Mouse (Mus musculus) MEL (cell line): ENCODE data around the gene Jmjd7.

Experiments used
- CHD1 ChIP-seq: IDR thresholded peaks from 2 replicates; pipeline ENCODE4 v1.6.1; 2012; ENCODE audit warnings: low read depth, mild to moderate bottlenecking, inconsistent platforms, low read length, improper control_type of control experiment
- CTCF ChIP-seq, 3 experiments: IDR thresholded peaks in 2 of 3; conservative IDR thresholded peaks in 1 of 3; 2 replicates each; pipeline ENCODE4 v1.5.1; 2011 to 2012; ENCODE audit warnings: low read length in 3 of 3, low read depth in 2 of 3, mild to moderate bottlenecking in 2 of 3, improper control_type of control experiment in 1 of 3, inconsistent platforms in 1 of 3, mixed read lengths in 1 of 3, moderate library complexity in 1 of 3; ENCODE audit not compliant: control insufficient read depth in 1 of 3, insufficient read depth in 1 of 3, poor library complexity in 1 of 3, severe bottlenecking in 1 of 3
- MAX ChIP-seq: IDR thresholded peaks from 2 replicates; pipeline ENCODE4 v1.6.1; 2011; ENCODE audit warnings: low read length, improper control_type of control experiment
- POLR2A ChIP-seq, 2 experiments: IDR thresholded peaks; 2 replicates each; pipeline ENCODE4 v1.6.1; 2011 to 2012; ENCODE audit warnings: low read length in 2 of 2, mild to moderate bottlenecking in 2 of 2, control low read depth in 1 of 2, improper control_type of control experiment in 1 of 2, low read depth in 1 of 2, moderate library complexity in 1 of 2; ENCODE audit not compliant: control insufficient read depth in 1 of 2, insufficient read depth in 1 of 2, poor library complexity in 1 of 2

DNA sequence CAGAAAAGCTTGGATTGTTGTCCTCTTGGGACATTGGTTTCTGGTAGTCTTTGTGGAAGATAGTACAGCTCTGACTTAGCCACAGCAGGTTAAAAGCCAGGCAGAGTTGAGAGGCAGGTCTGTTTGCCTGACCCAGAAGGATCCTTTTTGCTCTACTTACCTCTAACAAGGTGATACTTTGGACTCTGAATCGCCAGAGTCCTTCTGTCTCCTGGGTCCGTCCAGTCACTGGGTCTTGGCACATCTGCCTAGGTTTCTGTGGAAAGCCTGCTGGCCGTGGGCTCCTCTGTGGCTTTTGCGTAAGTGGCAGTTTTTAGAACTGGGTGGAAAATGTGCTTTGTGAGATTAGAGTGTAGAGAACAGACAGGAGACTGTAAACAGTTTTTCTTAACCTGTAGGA lies 38.3 kb upstream of the Jmjd7 start:
- no peak for TF ChIP-seq POLR2A (IDR thresholded peaks at IDR 0.05; ENCODE audit: control insufficient read depth in 1 of 2, insufficient read depth in 1 of 2, low read depth in 1 of 2, low read length in 2 of 2, poor library complexity in 1 of 2)
- TF ChIP-seq CTCF (IDR thresholded peaks at IDR 0.05 in 2 of 3, conservative IDR thresholded peaks at IDR 0.05 in 1 of 3; ENCODE audit: control insufficient read depth in 1 of 3, insufficient read depth in 1 of 3, low read depth in 2 of 3, low read length in 3 of 3, poor library complexity in 1 of 3, severe bottlenecking in 1 of 3): no peak
- no peak for TF ChIP-seq CHD1
- TF ChIP-seq MAX: no peak
